Mouse (Mus musculus) olfactory bulb, adult 2 months (tissue): ENCODE data around the gene Cbx3. TPM values are rescaled to one million over a fixed set of nuclear protein-coding genes. Genes with fewer than 3 reads are reported as not detected.

Source experiments
- H3K27ac ChIP-seq: fragments of 200-500 bp; 2 replicates; pipeline ENCODE4 v1.5.1; 2012; ENCODE audit warnings: low read depth, low read length; ENCODE audit not compliant: insufficient read depth
- H3K4me1 ChIP-seq: fragments of 200-500 bp; 2 replicates; pipeline ENCODE4 v1.6.1; 2012; ENCODE audit warnings: low read length; ENCODE audit not compliant: control insufficient read depth, insufficient read depth
- H3K4me3 ChIP-seq: fragments of 200-500 bp; 2 replicates; pipeline ENCODE4 v1.5.1; 2012; ENCODE audit warnings: mild to moderate bottlenecking, low read depth, low read length, moderate library complexity; ENCODE audit not compliant: insufficient read depth
- CTCF ChIP-seq: fragments of 200-500 bp; IDR thresholded peaks from 2 replicates; pipeline ENCODE4 v1.5.1; 2012; ENCODE audit warnings: low read depth, mild to moderate bottlenecking, low read length, moderate library complexity; ENCODE audit not compliant: insufficient read depth
- POLR2A ChIP-seq: fragments of 200-500 bp; IDR thresholded peaks from 2 replicates; pipeline ENCODE4 v1.6.1; 2012; ENCODE audit warnings: mild to moderate bottlenecking, low read depth, low read length, moderate library complexity; ENCODE audit not compliant: insufficient read depth
- WGBS: fragments of 180-500 bp; shearing (Covaris S2); methylation state at CpG from one replicate; pipeline ENCODE4 v1.1.7; 2018; 5-methylcytosine and 5-hydroxymethylcytosine counted together
- polyA plus RNA-seq: library from polyadenylated mRNA; stranded (reverse); fragments of >200 nt; gene quantifications from 2 replicates; pipeline ENCODE4 v1.2.4, GENCODE M21; 2012; ENCODE audit warnings: low replicate concordance; ENCODE audit not compliant: missing spikeins, insufficient read depth, insufficient read length

Cbx3 gene
- polyA plus RNA-seq, 1 experiment, result 577 TPM

DNA sequence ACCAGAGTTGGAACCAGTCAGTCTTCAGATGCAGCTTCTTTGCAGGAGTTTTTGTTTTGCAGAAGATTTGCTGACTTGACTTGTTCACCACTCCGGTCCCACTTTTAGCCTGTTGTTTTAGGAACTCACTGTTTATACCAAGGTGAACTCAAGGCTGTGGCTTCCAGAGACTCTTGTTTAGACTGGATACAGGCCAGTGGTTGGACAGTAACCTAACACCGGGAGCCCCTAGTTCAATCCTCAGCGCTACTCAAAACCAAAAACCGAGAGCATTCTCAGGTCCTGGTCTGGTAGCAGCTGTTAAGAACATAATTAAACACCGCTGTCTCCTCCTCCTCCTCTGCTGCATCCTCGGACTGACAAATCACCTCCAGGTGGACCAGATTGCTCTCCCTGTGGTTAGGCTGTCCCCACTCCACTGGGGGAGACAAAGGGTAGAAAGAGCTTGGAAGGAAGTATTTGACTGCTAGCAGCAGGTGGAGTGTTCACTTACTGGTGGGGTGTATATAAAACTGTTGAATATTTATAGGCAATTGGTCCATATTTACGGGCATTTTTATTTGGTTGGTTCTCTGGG is 17.1 kb upstream of the Cbx3 start:
- Histone ChIP-seq H3K4me3 (no peak overlapping the region), H3K4me1 (0 out of 2 replicates have a peak, but pooled peaks cover 2% of the 10 kb centered on the region), H3K27ac (no peak overlapping the region)
- TF ChIP-seq POLR2A, result no peak
- TF ChIP-seq CTCF, result no peak
- WGBS, result 61% methylated on average over 7 of the region's 7 CpGs

DNA sequence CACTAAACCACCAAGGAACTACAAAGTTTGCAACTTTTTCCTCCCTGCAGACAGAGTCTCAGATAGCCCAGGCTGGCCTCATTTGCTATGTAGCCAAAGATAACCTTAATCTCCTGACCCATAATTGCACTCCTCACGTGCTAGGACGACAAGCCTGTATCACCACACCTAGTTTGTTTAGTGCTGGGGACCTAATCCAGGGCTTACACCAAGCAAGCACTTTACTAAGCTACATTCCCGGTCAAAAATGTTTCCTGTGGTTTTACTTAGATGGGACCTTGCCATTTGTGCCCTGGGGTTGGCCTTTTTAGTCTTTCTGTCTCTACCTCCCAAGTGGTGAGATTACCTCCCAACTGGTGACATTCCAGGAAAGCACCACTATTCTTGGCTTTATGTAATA is 15.2 kb upstream of the Cbx3 start:
- 56% methylated on average over 3 of the region's 3 CpGs for WGBS
- no peak overlapping the region for H3K27ac ChIP-seq
- no peak overlapping the region for H3K4me3 ChIP-seq
- 0 out of 2 replicates have a peak, but pooled peaks cover 2% of the 10 kb centered on the region for H3K4me1 ChIP-seq
- TF ChIP-seq POLR2A (no peak), CTCF (no peak)

DNA sequence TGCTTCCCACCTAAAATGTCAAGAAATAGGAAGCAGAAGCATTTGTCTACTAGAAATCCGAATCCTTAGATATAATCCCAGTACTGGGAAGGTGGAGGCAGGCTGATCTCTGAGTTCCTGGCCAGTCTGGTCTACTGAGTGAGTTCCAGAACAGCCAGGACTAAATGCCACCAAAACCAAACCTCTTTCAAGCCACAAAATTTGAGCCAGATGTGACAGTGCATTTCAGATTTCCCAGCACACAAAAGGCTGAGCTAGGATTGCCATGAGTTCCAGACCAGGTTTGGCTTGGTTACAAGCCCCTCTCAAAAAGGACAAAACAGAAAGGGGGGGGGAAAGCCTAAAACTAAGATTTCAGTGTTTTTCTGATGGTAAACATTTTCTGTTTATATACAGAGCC is 14.0 kb upstream of the Cbx3 start:
- TF ChIP-seq POLR2A (no peak), CTCF (no peak)
- WGBS, result 76% methylated on average over 1 of the region's 1 CpGs

DNA sequence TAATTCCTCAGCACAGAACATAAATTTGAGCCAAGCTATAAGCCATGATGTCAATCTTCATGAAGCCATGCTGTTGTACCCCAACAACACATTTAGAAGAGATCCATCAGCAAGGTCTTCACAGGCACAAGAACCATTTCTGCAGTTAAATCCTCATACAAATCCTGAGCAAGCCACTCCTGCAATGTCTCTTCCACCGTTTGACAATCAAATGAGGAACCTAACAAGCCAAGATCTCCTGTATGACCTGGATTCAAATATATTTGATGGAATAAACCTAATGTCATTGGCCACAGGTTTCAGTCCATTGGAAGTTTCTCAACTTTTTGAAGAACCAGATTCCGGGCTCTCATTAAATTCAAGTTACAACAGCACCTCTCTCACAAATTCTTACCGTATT is 12.9 kb upstream of the Cbx3 start:
- TF ChIP-seq CTCF (no peak), POLR2A (no peak)

More for the DNA sequence above, 14.0 kb upstream of the Cbx3 start:
- Histone ChIP-seq H3K4me3 (no peak overlapping the region), H3K27ac (no peak overlapping the region), H3K4me1 (no peaks in the 10 kb centered on the region)

DNA sequence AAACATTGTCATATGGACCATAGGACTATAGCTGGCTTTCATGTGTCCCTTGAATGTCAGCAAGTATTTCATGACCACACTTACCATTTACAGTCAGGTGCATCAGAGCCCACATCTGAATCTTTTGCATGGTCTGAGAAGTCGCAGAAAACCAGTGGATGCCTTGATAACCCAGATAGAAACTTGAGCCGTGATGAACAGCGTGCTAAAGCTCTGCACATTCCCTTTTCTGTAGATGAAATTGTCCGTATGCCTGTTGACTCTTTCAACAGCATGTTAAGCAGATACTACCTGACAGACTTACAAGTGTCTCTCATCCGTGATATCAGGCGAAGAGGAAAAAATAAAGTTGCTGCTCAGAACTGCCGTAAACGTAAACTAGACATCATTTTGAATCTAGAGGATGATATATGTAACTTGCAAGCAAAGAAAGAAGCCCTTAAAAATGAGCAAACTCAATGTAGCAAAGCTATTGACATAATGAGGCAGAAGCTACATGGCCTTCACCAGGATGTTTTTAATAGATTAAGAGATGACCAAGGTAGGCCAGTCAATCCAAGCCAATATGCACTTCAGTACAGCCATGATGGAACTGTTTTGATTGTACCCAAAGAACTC is 12.3 kb upstream of the Cbx3 start:
- H3K4me3 ChIP-seq, result no peak overlapping the region
- TF ChIP-seq CTCF (no peak), POLR2A (no peak)
- WGBS, result 82% methylated on average over 8 of the region's 8 CpGs
- no peak overlapping the region for H3K27ac ChIP-seq
- H3K4me1 ChIP-seq, result no peaks in the 10 kb centered on the region

More for the DNA sequence above, 12.9 kb upstream of the Cbx3 start:
- Histone ChIP-seq H3K4me1 (no peaks in the 10 kb centered on the region), H3K27ac (no peak overlapping the region), H3K4me3 (no peak overlapping the region)
- 80% methylated on average over 3 of the region's 3 CpGs for WGBS

DNA sequence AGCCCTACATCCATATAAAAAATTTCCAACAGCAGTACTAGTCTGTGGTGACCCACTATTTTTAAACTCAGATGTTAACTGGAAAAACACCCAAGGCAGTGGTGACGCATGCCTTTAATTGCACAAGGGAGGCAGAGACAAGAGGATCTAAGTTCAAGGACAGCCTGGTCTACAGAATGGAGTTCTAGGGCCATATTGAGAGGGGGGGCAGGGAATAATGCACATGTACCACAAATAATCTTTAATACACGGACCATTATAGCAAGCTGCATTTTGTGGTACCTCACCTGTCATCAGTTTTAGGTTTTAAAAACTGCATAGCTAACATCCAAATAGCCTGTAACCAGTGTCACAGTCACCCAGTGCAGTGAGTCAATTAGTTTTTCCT is 11.2 kb upstream of the Cbx3 start:
- TF ChIP-seq POLR2A (no peak), CTCF (no peak)
- WGBS, result 42% methylated on average over 2 of the region's 2 CpGs
- no peak overlapping the region for H3K27ac ChIP-seq
- no peak overlapping the region for H3K4me3 ChIP-seq
- no peaks in the 10 kb centered on the region for H3K4me1 ChIP-seq

DNA sequence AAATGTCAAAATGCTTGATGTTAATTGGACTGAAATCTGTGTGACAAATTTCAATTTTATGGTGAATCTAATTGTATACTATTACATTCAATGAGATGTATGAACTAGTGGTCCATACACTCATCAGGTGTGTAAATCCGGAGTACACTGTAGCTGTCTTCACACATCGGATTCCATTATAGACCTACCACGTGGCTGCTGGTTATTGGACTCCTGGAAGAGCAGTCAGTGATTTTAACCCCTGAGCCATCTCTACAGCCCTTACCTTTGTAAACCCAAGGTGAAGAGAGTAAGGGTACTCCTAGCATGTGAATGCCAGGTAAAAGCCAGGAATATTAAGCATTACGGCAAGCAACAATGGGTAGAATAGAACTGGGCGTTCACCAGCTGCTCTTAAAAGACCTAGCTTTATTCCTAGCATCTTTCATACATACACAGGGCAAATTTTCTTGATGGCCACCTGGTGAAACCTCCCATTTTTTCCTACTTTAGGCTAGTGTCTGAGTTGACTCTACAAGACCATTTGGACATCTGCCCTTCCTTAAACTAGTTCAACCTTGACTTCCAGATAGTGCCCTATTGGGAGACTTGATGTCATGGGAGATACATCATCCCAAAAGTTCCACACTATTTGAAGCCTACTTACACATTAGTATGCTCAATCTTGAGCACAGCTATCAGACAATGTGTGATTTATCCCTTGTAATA is 10.7 kb upstream of the Cbx3 start:
- Histone ChIP-seq H3K4me1 (no peaks in the 10 kb centered on the region), H3K4me3 (no peak overlapping the region), H3K27ac (no peak overlapping the region)
- TF ChIP-seq POLR2A, result no peak
- TF ChIP-seq CTCF, result no peak
- WGBS, result 43% methylated on average over 5 of the region's 5 CpGs

DNA sequence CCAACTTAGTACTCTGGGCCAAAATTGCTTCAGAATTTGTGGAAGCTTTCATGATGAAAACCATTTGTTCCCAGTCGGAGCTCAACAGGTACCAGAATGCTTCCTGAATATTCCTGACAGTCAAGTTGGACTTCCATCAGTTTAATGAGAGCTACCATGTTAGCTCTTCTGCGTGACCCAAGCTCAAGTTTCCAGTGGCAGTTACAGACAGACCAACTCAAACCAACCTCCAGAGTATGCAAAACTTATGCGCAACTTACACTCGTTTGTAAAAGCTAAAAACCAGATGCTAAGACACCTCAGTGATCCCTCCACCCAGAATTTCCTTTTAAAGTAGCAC is 10.2 kb upstream of the Cbx3 start:
- WGBS, result 74% methylated on average over 4 of the region's 4 CpGs
- H3K4me1 ChIP-seq, result no peaks in the 10 kb centered on the region
- TF ChIP-seq CTCF (no peak), POLR2A (no peak)
- H3K27ac ChIP-seq, result no peak overlapping the region
- H3K4me3 ChIP-seq, result no peak overlapping the region

DNA sequence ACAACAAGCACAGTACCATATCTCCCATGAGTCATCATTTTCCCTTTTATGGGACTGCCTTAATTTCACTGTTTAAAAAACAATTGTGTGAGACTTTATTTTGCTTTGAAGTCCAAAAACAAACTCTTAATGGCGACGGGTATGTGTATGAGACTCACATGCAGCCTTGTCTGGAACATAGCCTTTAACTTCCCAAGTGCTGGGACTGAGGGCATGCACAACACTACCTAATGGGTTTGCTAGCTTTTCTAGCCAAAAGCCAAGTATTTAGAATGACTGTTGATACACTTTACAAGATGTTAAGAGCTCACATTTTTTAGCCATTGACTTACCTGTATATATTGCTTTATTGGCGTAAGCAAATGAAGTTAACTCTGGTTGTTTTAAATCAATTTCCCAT is 9.8 kb upstream of the Cbx3 start:
- Histone ChIP-seq H3K4me1 (no peaks in the 10 kb centered on the region), H3K27ac (no peak overlapping the region), H3K4me3 (no peak overlapping the region)
- WGBS, result 60% methylated on average over 3 of the region's 3 CpGs
- TF ChIP-seq CTCF (no peak), POLR2A (no peak)

DNA sequence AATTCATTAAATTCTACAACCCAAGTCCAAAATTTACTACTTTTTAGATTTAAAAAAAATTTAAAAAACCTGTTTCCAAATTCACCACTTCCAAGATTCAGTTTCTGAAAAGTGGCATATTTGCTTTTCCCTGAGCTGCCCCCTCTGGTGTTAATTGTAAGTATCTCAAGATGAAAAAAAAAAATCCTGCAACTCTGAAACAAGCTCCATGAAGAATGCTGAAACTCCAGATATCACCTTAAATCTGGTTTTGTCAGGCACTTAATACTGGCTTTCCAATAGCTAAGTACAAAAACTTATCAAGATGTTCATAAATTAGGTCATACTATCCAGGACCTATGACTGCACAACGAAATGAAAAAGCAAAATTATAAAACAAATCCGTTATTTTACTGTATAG is 2.5 kb upstream of the Cbx3 start:
- Histone ChIP-seq H3K4me1 (peaks cover 4% of the 10 kb centered on the region; the same call in 1 of the 2 replicates), H3K4me3 (no peak overlapping the region), H3K27ac (no peak overlapping the region)
- TF ChIP-seq CTCF, result no peak
- TF ChIP-seq POLR2A, result no peak
- 0% methylated on average over 2 of the region's 2 CpGs for whole genome bisulfite sequencing
